ENCODE assay signal across 9 mouse cellular contexts in the genomic region with DNA sequence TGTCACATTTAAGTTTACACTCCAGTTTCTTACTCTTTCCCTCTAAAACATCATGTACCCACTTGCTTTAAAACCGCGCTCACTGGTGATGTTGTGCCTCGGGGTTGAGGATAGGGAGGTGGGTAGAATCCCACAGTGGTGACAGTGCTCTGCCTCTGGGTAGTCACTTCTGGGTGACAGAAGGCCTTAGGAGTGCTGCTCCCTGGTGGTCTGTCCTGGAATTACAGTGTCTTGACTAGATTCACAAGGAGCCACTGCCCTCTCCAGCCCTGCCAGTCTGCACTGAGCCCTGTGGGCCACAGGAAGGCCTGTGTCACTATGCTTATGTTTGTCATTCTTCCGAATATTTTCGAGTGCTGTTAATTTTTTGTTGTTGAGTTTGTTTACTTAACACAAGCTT.
DNase-seq lines count a peak whose midpoint lies in the region; ATAC-seq lines count a peak whose summit lies in the region.
"Had no signal": no experiment of that assay in that cellular context is flagged by ENCODE, and none has a peak within 500 bp of the region (broad histone marks: within the 10 kb centered on the region; RNA-seq: fewer than 3 reads in every experiment).

No protein-coding gene starts in this region.

- H3K4me1 ChIP-seq in hindbrain, embryonic 14.5 days (replicated peaks; ENCODE audit: control insufficient read depth, insufficient read depth, low read length), result no peaks in the 10 kb centered on the region

- peak; percentile 72; the same call in 1 of the 2 replicates for ATAC-seq in hindbrain, embryonic 14.5 days (ENCODE audit: low FRiP score)

- no peaks in the 10 kb centered on the region for H3K9me3 ChIP-seq in hindbrain, embryonic 14.5 days (ENCODE audit: control insufficient read depth, low read length)

- WGBS in hindbrain, embryonic 14.5 days, result 84% methylated on average over 5 of the region's 5 CpGs

- H3K4me3 ChIP-seq in hindbrain, embryonic 14.5 days (replicated peaks; ENCODE audit: low read length), result no peak overlapping the region
- H3K4me3 ChIP-seq: myocyte had no signal

- no peak overlapping the region for H3K9ac ChIP-seq in hindbrain, embryonic 14.5 days

- H3K27me3 ChIP-seq in hindbrain, embryonic 14.5 days (ENCODE audit: control insufficient read depth, insufficient read depth, low read length), result no peaks in the 10 kb centered on the region

- H3K36me3 ChIP-seq in hindbrain, embryonic 14.5 days (replicated peaks; ENCODE audit: control insufficient read depth, insufficient read depth), result peaks cover 59% of the 10 kb centered on the region

- no peak overlapping the region for H3K27ac ChIP-seq in hindbrain, embryonic 14.5 days

- no peak overlapping the region for H3K4me2 ChIP-seq in hindbrain, embryonic 14.5 days (replicated peaks)

- peak; percentile 69 for DNase-seq in T-cell, adult 2 months (ENCODE audit: low spot score)
- peak; percentile 86 to 91 for DNase-seq in cerebellum, postnatal 14 days
- peak; percentile 45 to 76 for DNase-seq in frontal cortex, postnatal 14 days (ENCODE audit: low spot score in 2 of 2)
- peak; percentile 74 for DNase-seq in hindbrain, embryonic 14.5 days (ENCODE audit: low spot score)
- DNase-seq in layer of hippocampus, postnatal 25 days (ENCODE audit: extremely low spot score in 1 of 2, low spot score in 1 of 2), result peak; percentile 67 to 90
- DNase-seq in lung, postnatal 36 days, result peak; percentile 89
- peak; percentile 77 for DNase-seq in right cerebral cortex, adult 18-20 months
- DNase-seq in urinary bladder, adult 2 months (ENCODE audit: low spot score), result peak; percentile 53
